Mouse (Mus musculus) megakaryocyte, embryonic 14.5 days (primary cell): ENCODE measurements around the gene Eci1. TPM values are rescaled to one million over a fixed set of nuclear protein-coding genes. Genes with fewer than 3 reads are reported as not detected.

Experiments used
- H3K27me3 ChIP-seq: replicated peaks from 2 replicates; pipeline ENCODE3; 2012; ENCODE audit warnings: inconsistent platforms
- H3K36me3 ChIP-seq: replicated peaks from 2 replicates; pipeline ENCODE3; 2012; ENCODE audit warnings: low read length, inconsistent platforms, mixed read lengths
- H3K4me1 ChIP-seq: 2 replicates; pipeline ENCODE4 v1.6.1; 2012; ENCODE audit warnings: inconsistent platforms
- H3K4me3 ChIP-seq: replicated peaks from 2 replicates; pipeline ENCODE3; 2012; ENCODE audit warnings: moderate library complexity, mild to moderate bottlenecking, inconsistent platforms
- H3K9me3 ChIP-seq: 2 replicates; pipeline ENCODE4 v1.6.1; 2012; ENCODE audit warnings: inconsistent platforms
- FLI1 ChIP-seq: IDR thresholded peaks from 2 replicates; pipeline ENCODE4 v1.6.1; 2012; ENCODE audit warnings: low read length, inconsistent platforms, mixed read lengths
- GATA1 ChIP-seq: IDR thresholded peaks from 3 replicates; pipeline ENCODE4 v1.6.1; 2012; ENCODE audit warnings: mixed read lengths, low read length, inconsistent platforms, borderline replicate concordance
- polyA plus RNA-seq: library from polyadenylated mRNA; stranded (reverse); fragments of >175 nt; gene quantifications from 2 replicates; pipeline ENCODE4 v1.2.3, GENCODE M21; 2012; ENCODE audit warnings: low replicate concordance; ENCODE audit not compliant: insufficient read depth

Gene Eci1
- polyA plus RNA-seq, 1 experiment, result 67.7 TPM

- Histone ChIP-seq H3K4me3 (peak within 1 kb of the TSS; percentile 93), H3K9me3 (no peaks in the 10 kb centered on the region), H3K27me3 (no peaks in the 10 kb centered on the region), H3K36me3 (peaks cover 59% of the 10 kb centered on the region), H3K4me1 (peaks cover 44% of the 10 kb centered on the region)
- no peak for TF ChIP-seq GATA1
- no peak for TF ChIP-seq FLI1
Observed at GRCm38 (mm10) chr17:24469910-24470602, 43.6 kb downstream of the Eci1 start, which contains the start of the genes E4f1 and Pgp. TSS of gene E4f1 (minus strand) at chr17:24470313. TSS of gene Pgp (plus strand) at chr17:24470392.

- Histone ChIP-seq H3K4me1 (peaks cover 41% of the 10 kb centered on the region), H3K36me3 (peaks cover 62% of the 10 kb centered on the region), H3K4me3 (peak overlapping the region; percentile 93), H3K27me3 (no peaks in the 10 kb centered on the region), H3K9me3 (no peaks in the 10 kb centered on the region)
- TF ChIP-seq FLI1 (no peak), GATA1 (no peak)
Observed at GRCm38 (mm10) chr17:24470701-24471527, 44.5 kb downstream of the Eci1 start.

- Histone ChIP-seq H3K27me3 (no peaks in the 10 kb centered on the region), H3K4me3 (peak overlapping the region; percentile 93), H3K36me3 (peaks cover 66% of the 10 kb centered on the region), H3K4me1 (peaks cover 43% of the 10 kb centered on the region), H3K9me3 (no peaks in the 10 kb centered on the region)
- TF ChIP-seq GATA1, result no peak
- no peak for TF ChIP-seq FLI1
Observed at GRCm38 (mm10) chr17:24472512-24472911, 46.1 kb downstream of the Eci1 start.

- Histone ChIP-seq H3K4me1 (peaks cover 51% of the 10 kb centered on the region), H3K4me3 (peak within 1 kb of the TSS; percentile 93)
- TF ChIP-seq FLI1 (no peak), GATA1 (no peak)
Observed at GRCm38 (mm10) chr17:24473612-24474275, 47.3 kb downstream of the Eci1 start, which contains the start of gene Bricd5. TSS of gene Bricd5 (plus strand) at chr17:24473884.

GRCm38 (mm10) chr17:24474557-24474956 is 48.1 kb downstream of the Eci1 start:
- TF ChIP-seq GATA1 (no peak), FLI1 (no peak)
- Histone ChIP-seq H3K36me3 (peaks cover 66% of the 10 kb centered on the region), H3K4me3 (no peak overlapping the region), H3K27me3 (no peaks in the 10 kb centered on the region), H3K4me1 (peaks cover 51% of the 10 kb centered on the region), H3K9me3 (no peaks in the 10 kb centered on the region)

More at GRCm38 (mm10) chr17:24473612-24474275, 47.3 kb downstream of the Eci1 start, which contains the start of gene Bricd5:
- no peaks in the 10 kb centered on the region for H3K27me3 ChIP-seq
- H3K9me3 ChIP-seq, result no peaks in the 10 kb centered on the region
- H3K36me3 ChIP-seq, result peaks cover 66% of the 10 kb centered on the region

GRCm38 (mm10) chr17:24475586-24475985 is 49.1 kb downstream of the Eci1 start:
- no peak for TF ChIP-seq GATA1
- TF ChIP-seq FLI1, result no peak
- Histone ChIP-seq H3K27me3 (no peaks in the 10 kb centered on the region), H3K36me3 (peaks cover 66% of the 10 kb centered on the region), H3K4me1 (peaks cover 60% of the 10 kb centered on the region), H3K4me3 (no peak overlapping the region), H3K9me3 (no peaks in the 10 kb centered on the region)

GRCm38 (mm10) chr17:24476022-24476776 is 49.8 kb downstream of the Eci1 start:
- Histone ChIP-seq H3K27me3 (no peaks in the 10 kb centered on the region), H3K4me3 (peak overlapping the region; percentile 2), H3K9me3 (no peaks in the 10 kb centered on the region), H3K4me1 (peaks cover 56% of the 10 kb centered on the region), H3K36me3 (peaks cover 66% of the 10 kb centered on the region)
- TF ChIP-seq FLI1 (no peak), GATA1 (no peak)

GRCm38 (mm10) chr17:24477053-24477984 is 50.9 kb downstream of the Eci1 start:
- TF ChIP-seq FLI1 (no peak), GATA1 (no peak)
- H3K36me3 ChIP-seq, result peaks cover 58% of the 10 kb centered on the region
- H3K9me3 ChIP-seq, result no peaks in the 10 kb centered on the region
- no peaks in the 10 kb centered on the region for H3K27me3 ChIP-seq
- H3K4me3 ChIP-seq, result peak overlapping the region; percentile 96
- peaks cover 51% of the 10 kb centered on the region for H3K4me1 ChIP-seq
